Mouse (Mus musculus) cerebellum, adult 2 months (tissue): ENCODE data around the gene Prnd.

Experiments
- CTCF ChIP-seq: fragments of 200-500 bp; IDR thresholded peaks from 2 replicates; pipeline ENCODE4 v1.5.1; 2011; ENCODE audit warnings: low read depth, mild to moderate bottlenecking, control low read depth, low read length, moderate library complexity, borderline replicate concordance; ENCODE audit not compliant: insufficient read depth
- POLR2A ChIP-seq: fragments of 200-500 bp; IDR thresholded peaks from 2 replicates; pipeline ENCODE4 v1.6.1; 2011; ENCODE audit warnings: low read length, control low read depth, borderline replicate concordance; ENCODE audit not compliant: insufficient read depth

- TF ChIP-seq CTCF (no peak), POLR2A (no peak)
These were observed 4.3 kb upstream of the Prnd start for GRCm38 (mm10) chr2:131946351-131946750.
